Mouse (Mus musculus): Measurements from ENCODE around the gene Prss36.

GRCm38 (mm10) chr7:127992488-127993340 lies 46.2 kb upstream of the Prss36 start:
- TF ChIP-seq CTCF (IDR thresholded peaks at IDR 0.05) (no peak), EP300 (IDR thresholded peaks at IDR 0.05) (no peak)
